8 mouse cellular contexts compared by ENCODE assay signal in the genomic region with DNA sequence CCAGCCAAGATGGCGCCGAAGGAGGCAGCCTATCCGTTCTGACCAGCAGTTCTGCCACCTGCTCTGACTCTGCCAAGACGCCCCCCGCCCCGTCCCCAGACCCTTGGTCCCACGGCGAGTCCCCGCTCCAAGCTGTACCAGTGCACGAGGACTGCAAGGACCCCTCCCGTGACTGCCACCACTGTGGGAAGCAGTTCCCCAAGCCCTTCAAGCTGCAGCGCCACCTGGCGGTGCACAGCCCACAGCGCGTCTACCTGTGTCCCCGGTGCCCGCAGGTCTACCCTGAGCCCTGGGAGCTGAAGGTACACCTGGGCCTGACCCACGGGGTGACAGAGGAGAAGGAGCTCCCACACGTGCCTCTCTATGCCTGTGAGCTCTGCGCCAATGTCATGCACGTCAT. TPM values are rescaled to one million over a fixed set of nuclear protein-coding genes. Genes with fewer than 3 reads are reported as not detected.
A peak's percentile ranks its signal among the peaks of the same experiment; 100 is the strongest.
DNase-seq lines count a peak whose midpoint lies in the region; ATAC-seq and TF ChIP-seq lines count a peak whose summit lies in the region.

No protein-coding gene starts in this region.

- H3K9me3 ChIP-seq in E14TG2a.4 (ENCODE audit: low read length): no peaks in the 10 kb centered on the region
- no peaks in the 10 kb centered on the region for H3K9me3 ChIP-seq in neural tube, embryonic 14.5 days (ENCODE audit: control insufficient read depth, low read length)

- peak overlapping the region; percentile 73 for H3K4me3 ChIP-seq in E14TG2a.4 (replicated peaks; ENCODE audit: low read length)
- H3K4me3 ChIP-seq in neural tube, embryonic 14.5 days (ENCODE audit: low read depth, low read length): peak overlapping the region; percentile 32

- no peak overlapping the region for H3K27ac ChIP-seq in neural tube, embryonic 14.5 days (ENCODE audit: low read depth, low read length)

- intact Hi-C loops in heart, postnatal 10 days (cut with DNase I): loop anchor here (1.0 kb wide), 1 partner anchor 291 kb away; no protein-coding TSS in a partner anchor

- WGBS in neural tube, embryonic 14.5 days: 5% methylated on average over 21 of the region's 21 CpGs

- H3K9ac ChIP-seq in neural tube, embryonic 14.5 days (replicated peaks; ENCODE audit: low read depth, low read length): peak overlapping the region; percentile 52

- peaks cover 34% of the 10 kb centered on the region for H3K4me1 ChIP-seq in E14TG2a.4 (replicated peaks; ENCODE audit: low read depth, low read length)
- 0 out of 2 replicates have a peak, but pooled peaks cover 3% of the 10 kb centered on the region for H3K4me1 ChIP-seq in neural tube, embryonic 14.5 days (ENCODE audit: control insufficient read depth, insufficient read depth, low read length)

- peak overlapping the region; percentile 55 for H3K4me2 ChIP-seq in neural tube, embryonic 14.5 days (ENCODE audit: low read depth, low read length)

- H3K27me3 ChIP-seq in E14TG2a.4 (ENCODE audit: insufficient read depth, low read length): peaks cover 76% of the 10 kb centered on the region
- H3K27me3 ChIP-seq in neural tube, embryonic 14.5 days (ENCODE audit: control insufficient read depth, insufficient read depth, low read length): no peaks in the 10 kb centered on the region

- H3K36me3 ChIP-seq in E14TG2a.4 (ENCODE audit: insufficient read depth, low read length): no peaks in the 10 kb centered on the region
- no peaks in the 10 kb centered on the region for H3K36me3 ChIP-seq in neural tube, embryonic 14.5 days (ENCODE audit: control insufficient read depth, insufficient read depth, low read length)

- peak; percentile 81 for TF ChIP-seq CTCF in E14TG2a.4 (conservative IDR thresholded peaks at IDR 0.05; ENCODE audit: low read length)

- DNase-seq in brain, embryonic 18.5 days (ENCODE audit: low read depth, low spot score): peak; percentile 20
- DNase-seq in heart, postnatal 10 days: peak; percentile 71 to 86
- DNase-seq in kidney, postnatal 4 days: peak; percentile 91 to 92
- DNase-seq in lung, adult 18-20 months: peak; percentile 69 to 74
- DNase-seq in thymus, adult 18-20 months: peak; percentile 46 to 53

- ATAC-seq in erythroid progenitor cell, adult 5-6 weeks (replicated peaks; ENCODE audit: low FRiP score, poor library complexity, severe bottlenecking): 0 out of 2 replicates have a peak, but pooled peaks have one; percentile 36
- peak; percentile 64 for ATAC-seq in neural tube, embryonic 14.5 days (ENCODE audit: low read depth)

RNA-seq across cellular contexts. Expression of gene Zfpm1, which starts 12.5 kb away (rescaled TPM):
- total RNA-seq in erythroid progenitor cell, adult 5-6 weeks (2015; ENCODE audit: low replicate concordance): 176 and 254 TPM in 2 replicates
- 303 and 467 TPM in 2 replicates for total RNA-seq in erythroid progenitor cell, adult 5-6 weeks (2017; ENCODE audit: low replicate concordance)
- total RNA-seq in heart, postnatal 10 days (2021): 10 to 100 TPM; 35.3 to 38.0 TPM
- 1.2 and 1.4 TPM in 2 replicates for polyA plus RNA-seq in neural tube, embryonic 14.5 days (2014; fragmentation: Nextera tagmentation; extraction: Ambion mirVana)

Comparison
In these comparisons a context has a peak if more than half of its experiments do, and no peak if none do; other contexts are left out.
1. DNase-seq: peak in every context shown above with its lines; median percentile 92 in kidney, postnatal 4 days; 78 in heart, postnatal 10 days; 72 in lung, adult 18-20 months; 50 in thymus, adult 18-20 months; 20 in brain, embryonic 18.5 days.
2. RNA of gene Zfpm1, which starts 12.5 kb away (total RNA-seq): 176 to 467 TPM in erythroid progenitor cell, adult 5-6 weeks; 35.3 to 38.0 TPM in heart, postnatal 10 days; every median in the first group is over 4 times any median in the second.